Mouse (Mus musculus): ENCODE results near the gene Slc6a6. TPM values are rescaled to one million over a fixed set of nuclear protein-coding genes. Genes with fewer than 3 reads are reported as not detected.

Slc6a6 gene
- total and polyA plus RNA-seq, 2 experiments from 2014 or later: 101 to 139 TPM

DNA sequence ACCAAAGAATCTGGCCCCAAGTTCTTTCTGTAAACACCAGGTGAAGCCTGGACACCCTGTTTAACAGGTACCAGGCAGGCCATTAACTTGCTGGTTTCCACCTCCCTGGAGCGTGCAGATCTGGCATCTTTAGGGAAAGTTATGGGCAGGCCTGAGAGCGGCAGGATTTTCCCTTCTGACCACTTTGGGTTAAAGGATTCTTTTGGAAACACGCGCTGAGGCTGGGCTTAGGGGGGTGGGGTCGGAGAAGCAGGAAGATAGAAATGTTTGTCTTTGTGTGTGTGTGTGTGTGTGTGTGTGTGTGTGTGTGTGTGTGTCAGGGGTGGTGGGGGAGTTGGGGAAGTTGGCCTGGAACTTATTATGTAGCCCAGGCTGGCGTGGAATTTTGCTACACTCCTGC is 4.2 kb downstream of the Slc6a6 start:
- Histone ChIP-seq H3K4me3 (ENCODE audit: low read depth, low read length) (no peak overlapping the region), H3K9me3 (ENCODE audit: low read length) (no peaks in the 10 kb centered on the region), H3K9ac (no peak overlapping the region), H3K27me3 (ENCODE audit: insufficient read depth, low read length) (no peaks in the 10 kb centered on the region), H3K36me3 (ENCODE audit: insufficient read depth) (peaks cover 14% of the 10 kb centered on the region), H3K27ac (ENCODE audit: low read depth, low read length) (no peak overlapping the region), H3K4me2 (ENCODE audit: low read depth) (peak overlapping the region; percentile 25), H3K4me1 (ENCODE audit: insufficient read depth) (peaks cover 31% of the 10 kb centered on the region)
- no peak for ATAC-seq
- no peak for DNase-seq
- no peak for TF ChIP-seq CTCF (IDR thresholded peaks at IDR 0.05; ENCODE audit: low read depth)
- 82% methylated on average over 6 of the region's 6 CpGs for WGBS

DNA sequence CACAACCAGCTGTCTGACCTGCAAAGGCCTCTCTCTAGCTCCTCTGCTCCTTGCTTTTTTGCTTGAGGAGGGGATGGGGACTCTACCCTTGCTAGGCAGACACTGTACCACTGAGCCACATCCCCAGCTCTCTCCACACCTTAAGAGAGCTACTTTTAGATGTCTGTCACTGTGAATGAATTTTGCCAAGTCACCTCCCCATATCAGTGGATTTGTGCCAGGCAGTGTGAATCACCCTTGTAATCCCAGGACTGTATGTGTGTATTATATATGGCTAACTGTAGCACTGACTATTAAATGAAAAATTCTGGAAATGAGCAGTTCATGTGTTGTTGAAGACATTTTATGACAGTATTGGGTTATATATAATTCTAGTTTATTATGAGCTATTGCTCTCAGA is 5.4 kb downstream of the Slc6a6 start:
- Histone ChIP-seq H3K9ac (no peak overlapping the region), H3K27me3 (ENCODE audit: insufficient read depth, low read length) (no peaks in the 10 kb centered on the region), H3K27ac (ENCODE audit: low read depth, low read length) (no peak overlapping the region), H3K4me3 (ENCODE audit: low read depth, low read length) (no peak overlapping the region), H3K4me1 (ENCODE audit: insufficient read depth) (peaks cover 25% of the 10 kb centered on the region), H3K9me3 (ENCODE audit: low read length) (no peaks in the 10 kb centered on the region), H3K4me2 (ENCODE audit: low read depth) (no peak overlapping the region), H3K36me3 (ENCODE audit: insufficient read depth) (peaks cover 14% of the 10 kb centered on the region)
- no peak for DNase-seq
- no peak for ATAC-seq
- TF ChIP-seq CTCF (IDR thresholded peaks at IDR 0.05; ENCODE audit: low read depth): no peak

DNA sequence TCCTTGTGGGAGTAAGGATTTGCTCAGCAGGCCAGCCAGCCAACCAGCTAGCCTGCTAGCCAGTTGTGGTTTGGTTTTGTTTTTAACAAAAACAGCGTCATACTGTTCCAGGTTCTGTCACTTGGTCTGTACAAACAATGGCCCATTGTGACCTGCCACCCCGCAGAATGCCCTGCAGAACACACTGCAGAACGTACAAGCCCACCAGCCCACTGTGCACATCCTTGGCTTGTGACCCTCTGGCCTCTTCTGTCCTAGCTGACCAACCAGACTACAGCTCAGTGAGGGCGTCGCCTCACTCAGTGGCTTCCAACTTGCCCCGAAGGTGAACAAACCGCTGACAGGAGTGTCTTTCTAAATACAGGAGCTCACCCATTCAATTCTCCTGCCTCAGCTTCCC is 6.4 kb downstream of the Slc6a6 start:
- DNase-seq (no peak), ATAC-seq (no peak)
- WGBS: 58% methylated on average over 7 of the region's 7 CpGs
- TF ChIP-seq CTCF (IDR thresholded peaks at IDR 0.05; ENCODE audit: low read depth): no peak
- Histone ChIP-seq H3K4me1 (ENCODE audit: insufficient read depth) (peaks cover 25% of the 10 kb centered on the region), H3K4me3 (ENCODE audit: low read depth, low read length) (no peak overlapping the region), H3K4me2 (ENCODE audit: low read depth) (no peak overlapping the region), H3K36me3 (ENCODE audit: insufficient read depth) (peaks cover 14% of the 10 kb centered on the region), H3K27ac (ENCODE audit: low read depth, low read length) (no peak overlapping the region), H3K9ac (no peak overlapping the region), H3K9me3 (ENCODE audit: low read length) (no peaks in the 10 kb centered on the region), H3K27me3 (ENCODE audit: insufficient read depth, low read length) (no peaks in the 10 kb centered on the region)

DNA sequence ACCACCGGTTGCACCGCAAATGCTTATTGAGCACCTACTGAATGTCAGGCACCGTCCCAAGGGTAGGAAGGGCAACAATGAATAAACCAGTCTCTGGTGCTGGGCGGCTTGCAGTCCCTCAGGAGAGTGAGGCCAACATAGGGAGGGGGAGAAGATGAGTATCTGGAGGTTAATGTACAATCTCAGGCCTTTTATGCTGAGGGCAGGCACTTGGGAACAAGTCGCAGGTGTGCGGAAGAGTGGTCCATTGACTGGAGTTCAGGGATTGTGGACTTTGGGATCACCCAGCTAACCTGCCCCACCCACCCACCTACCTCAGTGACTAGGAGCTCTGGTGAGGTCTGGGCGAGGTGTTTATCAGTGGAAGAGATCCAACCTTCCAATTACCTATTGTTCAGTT is 6.8 kb downstream of the Slc6a6 start:
- peaks cover 14% of the 10 kb centered on the region for H3K36me3 ChIP-seq (ENCODE audit: insufficient read depth)
- H3K27ac ChIP-seq (ENCODE audit: low read depth, low read length): no peak overlapping the region
- TF ChIP-seq CTCF (IDR thresholded peaks at IDR 0.05; ENCODE audit: low read depth): no peak
- H3K27me3 ChIP-seq (ENCODE audit: insufficient read depth, low read length): no peaks in the 10 kb centered on the region
- H3K9ac ChIP-seq: no peak overlapping the region
- DNase-seq (no peak), ATAC-seq (no peak)
- H3K9me3 ChIP-seq (ENCODE audit: low read length): no peaks in the 10 kb centered on the region
- H3K4me1 ChIP-seq (ENCODE audit: insufficient read depth): peaks cover 23% of the 10 kb centered on the region
- H3K4me3 ChIP-seq (ENCODE audit: low read depth, low read length): no peak overlapping the region
- H3K4me2 ChIP-seq (ENCODE audit: low read depth): no peak overlapping the region
- WGBS: 87% methylated on average over 7 of the region's 7 CpGs

DNA sequence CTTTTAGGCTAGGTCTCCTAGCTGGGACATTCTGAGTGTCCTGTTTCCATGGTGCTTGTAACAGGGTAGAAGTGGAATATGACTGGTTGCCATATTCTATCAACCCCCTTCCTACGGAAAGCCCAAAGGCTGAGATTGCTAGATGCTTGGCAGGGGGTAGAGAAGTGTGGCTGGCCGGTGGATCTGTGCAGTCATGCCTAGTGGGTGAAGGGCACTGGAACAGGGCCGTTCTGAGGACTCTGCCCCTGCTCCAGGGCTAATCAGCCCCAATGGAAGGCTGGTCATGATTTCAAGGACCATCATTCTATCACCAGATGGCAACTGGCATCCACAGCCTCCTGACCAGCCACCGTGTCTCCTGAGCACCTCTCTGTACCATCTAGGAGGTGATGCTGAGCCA is 7.7 kb downstream of the Slc6a6 start:
- no peak overlapping the region for H3K9ac ChIP-seq
- ATAC-seq (no peak), DNase-seq (no peak)
- H3K36me3 ChIP-seq (ENCODE audit: insufficient read depth): peaks cover 14% of the 10 kb centered on the region
- H3K27me3 ChIP-seq (ENCODE audit: insufficient read depth, low read length): no peaks in the 10 kb centered on the region
- no peak overlapping the region for H3K4me2 ChIP-seq (ENCODE audit: low read depth)
- no peak for TF ChIP-seq CTCF (IDR thresholded peaks at IDR 0.05; ENCODE audit: low read depth)
- WGBS: 86% methylated on average over 4 of the region's 4 CpGs
- H3K9me3 ChIP-seq (ENCODE audit: low read length): no peaks in the 10 kb centered on the region
- peaks cover 14% of the 10 kb centered on the region for H3K4me1 ChIP-seq (ENCODE audit: insufficient read depth)
- H3K4me3 ChIP-seq (ENCODE audit: low read depth, low read length): no peak overlapping the region
- no peak overlapping the region for H3K27ac ChIP-seq (ENCODE audit: low read depth, low read length)

DNA sequence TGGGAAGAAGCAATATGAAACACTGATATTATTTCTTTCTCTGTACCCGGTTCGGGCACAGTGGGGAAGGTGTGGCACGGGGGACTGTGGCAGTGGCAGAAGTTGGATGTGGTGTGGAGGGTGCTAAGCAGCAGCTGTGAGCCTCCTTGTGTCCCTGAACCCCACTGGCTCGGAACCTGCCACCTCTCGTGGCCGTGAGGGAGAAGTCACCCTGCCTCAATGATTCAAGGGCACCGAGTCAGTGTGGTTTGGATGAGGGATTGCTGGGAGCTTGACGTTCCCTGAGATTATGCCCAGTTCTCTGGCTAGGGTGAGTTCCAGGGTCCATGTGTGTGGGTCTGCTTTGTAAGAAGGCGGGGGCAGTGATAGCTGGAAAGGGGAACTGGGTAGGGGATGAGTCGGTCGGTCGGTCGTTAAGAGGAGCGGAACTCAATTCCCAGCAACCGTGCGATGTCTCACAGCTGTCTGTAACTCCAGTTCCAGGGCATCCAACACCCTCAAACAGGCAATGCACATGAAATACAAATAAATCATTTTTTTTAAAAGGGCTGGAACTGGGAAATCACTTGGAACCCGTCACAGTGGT is 9.5 kb downstream of the Slc6a6 start:
- H3K9me3 ChIP-seq (ENCODE audit: low read length): no peaks in the 10 kb centered on the region
- H3K4me1 ChIP-seq (ENCODE audit: insufficient read depth): peaks cover 10% of the 10 kb centered on the region; the same call in 1 of the 2 replicates
- H3K27ac ChIP-seq (ENCODE audit: low read depth, low read length): no peak overlapping the region
- WGBS: 75% methylated on average over 17 of the region's 17 CpGs
- H3K9ac ChIP-seq: no peak overlapping the region
- ATAC-seq (no peak), DNase-seq (no peak)
- H3K4me2 ChIP-seq (ENCODE audit: low read depth): no peak overlapping the region
- H3K27me3 ChIP-seq (ENCODE audit: insufficient read depth, low read length): no peaks in the 10 kb centered on the region
- peaks cover 16% of the 10 kb centered on the region for H3K36me3 ChIP-seq (ENCODE audit: insufficient read depth)
- no peak for TF ChIP-seq CTCF (IDR thresholded peaks at IDR 0.05; ENCODE audit: low read depth)
- H3K4me3 ChIP-seq (ENCODE audit: low read depth, low read length): no peak overlapping the region

DNA sequence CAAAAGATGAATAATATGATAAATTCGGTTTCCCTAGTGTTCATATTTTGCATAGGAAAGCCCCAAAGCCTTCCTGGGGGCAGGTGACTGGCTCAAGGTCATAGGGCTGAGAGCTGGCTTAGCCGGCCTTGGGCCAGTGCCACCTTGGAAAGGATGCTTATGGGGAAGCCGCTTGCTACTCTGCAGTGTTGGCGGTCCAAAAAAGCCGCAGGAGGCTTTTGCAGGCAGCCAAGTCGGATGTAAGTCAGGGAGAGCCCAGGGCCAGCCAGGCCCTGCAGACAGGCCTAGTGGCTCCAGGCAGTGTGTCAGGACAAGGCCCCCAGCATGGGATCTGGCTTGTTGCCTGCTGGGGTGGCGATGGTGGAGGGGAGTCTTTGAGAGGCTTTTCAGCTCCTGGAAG is 10.8 kb downstream of the Slc6a6 start:
- WGBS: 49% methylated on average over 7 of the region's 7 CpGs
- Histone ChIP-seq H3K27me3 (ENCODE audit: insufficient read depth, low read length) (no peaks in the 10 kb centered on the region), H3K4me2 (ENCODE audit: low read depth) (no peak overlapping the region), H3K9ac (no peak overlapping the region), H3K27ac (ENCODE audit: low read depth, low read length) (no peak overlapping the region), H3K4me1 (ENCODE audit: insufficient read depth) (peaks cover 4% of the 10 kb centered on the region; the same call in 1 of the 2 replicates), H3K9me3 (ENCODE audit: low read length) (no peaks in the 10 kb centered on the region), H3K36me3 (ENCODE audit: insufficient read depth) (peaks cover 21% of the 10 kb centered on the region), H3K4me3 (ENCODE audit: low read depth, low read length) (no peak overlapping the region)
- TF ChIP-seq CTCF (IDR thresholded peaks at IDR 0.05; ENCODE audit: low read depth): no peak
- ATAC-seq (peak; percentile 51), DNase-seq (peak; percentile 40)
